Mouse (Mus musculus): ENCODE results near the gene Gm17402. TPM values are rescaled to one million over a fixed set of nuclear protein-coding genes. Genes with fewer than 3 reads are reported as not detected.

The Gm17402 gene
- not detected in 2 replicates for polyA plus RNA-seq (2012; rRNA removed)

GRCm38 (mm10) chr3:67375063-67375462 is at the start of gene Gm17402:
Gene Gm17402 (minus strand): TSS chr3:67375163.

GRCm38 (mm10) chr3:67373872-67374271 is 1.1 kb downstream of the Gm17402 start, which contains the start of gene Mlf1:
Gene Mlf1 (plus strand): TSS chr3:67374097.

Other genes starting within 250 kb of the Gm17402 start
- gene Mlf1, start 1.1 kb downstream of the Gm17402 start, polyA plus RNA-seq (2012; rRNA removed), result 0.29 and 0.35 TPM in 2 replicates
- gene Gfm1, start 54.9 kb upstream of the Gm17402 start, polyA plus RNA-seq (2012; rRNA removed), result 4.8 and 5.7 TPM in 2 replicates
- 40.8 and 42.4 TPM in 2 replicates for gene Lxn, start 88.8 kb upstream of the Gm17402 start, polyA plus RNA-seq (2012; rRNA removed)
- gene Rarres1, start 140.4 kb upstream of the Gm17402 start, polyA plus RNA-seq (2012; rRNA removed), result 1.7 and 2.0 TPM in 2 replicates
- gene Mfsd1, start 207.6 kb upstream of the Gm17402 start, polyA plus RNA-seq (2012; rRNA removed), result 19.1 and 29.0 TPM in 2 replicates

Data from stomach, adult 2 months (tissue).